Mouse (Mus musculus): ENCODE measurements at regions not wholly inside any gene's neighbourhood (a gene's known extent, or its start where the extent isn't known, plus 50 kb on each side); places are given as distances from the start of the nearest gene placed in this dataset.
"Not testable (repeated sequence)": the region's sequence is repeated elsewhere in the genome, so short reads cannot be mapped to it uniquely, and the experiment has no call there.

- peak; percentile 52 for DNase-seq
Observed at GRCm38 (mm10) chr14:86307806-86308205, 833.2 kb downstream of the Diaph3 start.

GRCm38 (mm10) chr14:86301666-86302065 lies 839.4 kb downstream of the Diaph3 start:
- no peak for DNase-seq

DNA sequence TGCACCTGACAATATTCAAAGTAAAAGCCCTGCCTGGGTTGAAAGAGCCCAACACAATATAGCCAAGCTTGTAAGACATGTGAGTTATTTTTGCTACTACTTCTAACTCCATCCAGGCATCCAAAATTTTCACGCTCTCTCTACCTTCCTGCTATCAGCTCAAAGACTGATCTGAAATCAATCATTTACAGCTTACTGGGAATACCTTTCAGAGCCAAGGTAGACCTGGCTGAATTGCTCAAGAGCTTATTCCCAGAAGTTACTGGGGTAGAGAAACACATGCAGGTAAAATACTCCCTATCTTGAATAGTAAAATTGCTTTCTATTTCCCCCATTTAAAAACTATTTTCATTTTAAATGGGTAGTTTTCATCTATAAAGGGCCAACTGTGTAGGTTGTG lies 840.2 kb downstream of the Diaph3 start:
- no peak for DNase-seq

- DNase-seq: no peak
Observed at GRCm38 (mm10) chr14:86297991-86298390, 843.0 kb downstream of the Diaph3 start.

- not testable (repeated sequence) for DNase-seq
Observed at GRCm38 (mm10) chr14:86294606-86295005, 846.4 kb downstream of the Diaph3 start.

DNA sequence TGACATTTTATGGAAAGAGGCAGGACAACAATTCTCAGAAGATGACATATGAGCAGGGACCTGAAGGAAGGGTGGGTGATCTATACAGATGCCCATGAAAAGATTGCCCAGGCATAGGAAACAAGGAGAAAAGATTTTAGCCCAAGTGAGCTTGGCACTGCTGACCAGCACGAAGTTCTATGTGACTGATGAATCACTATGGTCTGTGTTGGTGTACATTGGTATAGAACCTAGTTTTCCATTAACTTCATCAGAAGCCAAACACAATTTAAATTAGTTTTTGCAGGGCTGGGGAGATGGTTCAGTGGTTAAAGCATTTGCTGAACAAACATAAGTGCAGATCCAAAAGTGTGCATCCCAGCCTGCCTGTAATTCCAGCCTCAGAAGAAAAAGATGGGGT lies 847.2 kb downstream of the Diaph3 start:
- DNase-seq: no peak

DNA sequence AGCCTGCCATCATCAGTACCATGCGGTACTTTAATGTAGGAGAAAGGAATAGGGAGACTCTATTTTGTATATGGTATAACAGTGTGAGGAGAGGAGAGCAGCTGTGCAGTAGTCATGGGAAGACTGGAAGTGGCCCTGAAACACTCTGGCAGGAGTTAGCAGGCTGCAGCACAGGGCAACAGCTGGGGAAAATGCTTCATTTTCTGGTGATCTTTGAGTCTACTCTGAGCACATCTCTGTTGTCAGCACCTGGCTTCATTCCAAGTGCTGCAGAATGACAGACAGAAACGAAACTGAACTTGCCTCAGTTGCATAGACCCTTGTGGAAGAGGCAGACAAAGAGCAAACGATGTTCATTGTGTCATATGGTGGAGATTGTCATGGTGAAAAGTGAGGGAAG lies 847.7 kb downstream of the Diaph3 start:
- no peak for DNase-seq

- no peak for DNase-seq
Observed at GRCm38 (mm10) chr14:86290556-86290955, 850.5 kb downstream of the Diaph3 start.

DNA sequence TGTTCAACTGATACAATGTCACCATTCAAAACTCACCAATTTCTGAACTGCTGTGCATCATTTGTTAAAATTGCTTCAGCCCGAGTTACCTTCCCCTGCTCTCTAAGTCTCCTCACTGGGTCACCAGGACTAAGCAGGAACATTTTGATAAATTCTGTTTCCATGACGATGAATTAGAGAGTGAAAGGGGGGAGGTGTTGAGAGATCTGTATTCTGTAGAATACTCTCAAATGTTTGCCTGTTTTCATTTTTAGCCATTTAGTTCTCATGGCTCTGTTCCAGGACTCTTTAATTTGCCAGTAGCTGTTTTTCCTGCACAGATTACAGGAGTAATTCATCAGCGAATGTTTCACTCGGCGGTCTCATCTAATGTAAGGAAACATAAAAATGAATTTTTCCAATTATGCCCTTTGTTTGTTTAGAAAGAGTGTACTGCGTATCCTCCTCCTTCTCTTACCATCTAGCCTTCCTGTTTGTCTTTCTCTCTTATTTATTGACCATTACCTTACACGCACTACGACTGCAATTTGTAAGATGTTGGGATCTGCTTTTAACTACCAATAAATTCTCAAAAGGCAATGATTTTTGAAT lies 879.3 kb downstream of the Diaph3 start:
- no peak for DNase-seq

DNA sequence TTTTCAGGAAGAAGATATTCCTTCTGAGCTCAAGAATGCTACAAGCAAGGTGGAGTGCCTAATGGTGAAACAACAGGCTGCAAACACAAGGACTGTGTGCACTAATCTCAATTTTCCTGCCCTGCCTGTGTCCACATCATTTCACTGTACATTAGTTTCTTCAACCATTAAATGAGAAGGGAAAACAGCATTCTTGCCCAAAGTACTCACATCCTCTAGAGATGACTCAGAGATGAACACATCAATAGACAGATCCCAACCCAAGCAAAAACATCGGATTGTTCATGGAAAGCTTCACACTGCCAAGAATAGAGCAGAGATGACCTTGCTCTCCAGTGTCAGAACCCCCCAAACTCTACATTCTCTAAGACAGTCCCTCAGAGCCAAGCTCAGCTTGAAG lies 886.8 kb downstream of the Diaph3 start:
- DNase-seq: no peak

DNA sequence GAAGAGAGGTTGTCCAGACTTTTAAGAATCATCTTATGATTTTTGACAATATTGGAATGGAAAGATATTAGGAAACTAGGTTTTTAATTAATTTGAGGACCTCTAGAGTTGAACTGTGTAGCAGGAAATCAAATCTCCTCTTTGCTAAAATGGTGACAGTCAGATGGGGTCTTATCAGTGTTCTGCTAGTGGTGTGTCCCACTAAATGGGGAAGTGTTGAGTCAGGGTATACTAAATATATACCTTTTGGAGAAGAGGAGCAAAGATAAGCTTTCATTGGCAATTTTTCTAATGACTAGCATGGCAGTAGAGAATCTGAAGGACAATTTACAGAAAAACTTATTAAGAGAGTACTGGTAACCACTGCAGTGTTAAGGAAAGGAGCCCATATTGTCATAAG lies 889.4 kb downstream of the Diaph3 start:
- DNase-seq: no peak

- DNase-seq: peak; percentile 6
Observed at GRCm38 (mm10) chr14:86247686-86248085, 893.3 kb downstream of the Diaph3 start.

DNA sequence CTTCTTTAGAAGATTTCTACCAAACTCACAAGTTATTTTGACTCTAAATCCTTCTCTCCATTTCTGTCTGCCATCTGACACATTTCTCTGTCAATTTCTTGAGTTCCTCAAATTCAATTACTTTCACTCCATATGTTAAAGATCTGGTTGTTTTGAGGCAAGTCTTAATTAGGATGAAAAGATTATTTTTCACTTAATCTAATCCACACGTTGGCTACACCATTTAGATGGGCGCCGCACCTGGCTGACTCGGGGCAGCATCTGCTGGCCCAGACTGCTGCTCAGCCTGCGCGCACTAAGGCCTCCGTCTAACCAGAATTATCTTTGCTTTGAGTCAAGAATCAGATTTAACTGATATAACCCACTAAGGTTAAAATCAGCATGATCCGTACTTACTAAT lies 894.3 kb downstream of the Diaph3 start:
- DNase-seq: no peak

- no peak for DNase-seq
Observed at GRCm38 (mm10) chr14:86243662-86244061, 897.4 kb downstream of the Diaph3 start.

DNA sequence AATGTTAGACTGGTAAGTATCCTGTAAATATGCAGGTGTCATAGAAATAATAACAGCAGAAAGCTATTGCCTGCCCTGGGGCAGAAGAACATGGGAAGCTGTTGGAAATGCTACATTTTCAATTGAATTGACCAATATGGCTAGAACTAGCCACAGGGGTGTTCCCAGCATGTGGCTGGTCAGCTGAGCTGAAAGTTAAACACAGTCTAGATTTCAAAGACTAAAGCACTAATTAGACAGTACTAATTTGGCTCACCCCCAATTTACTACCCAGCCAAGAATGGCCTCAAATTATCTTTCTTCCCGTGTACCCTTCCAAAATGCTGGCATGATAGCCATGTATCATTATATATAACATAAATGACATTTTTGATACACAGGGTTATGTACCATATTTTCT lies 898.2 kb downstream of the Diaph3 start:
- no peak for DNase-seq

- DNase-seq: no peak
Observed at GRCm38 (mm10) chr14:86239090-86239489, 901.9 kb downstream of the Diaph3 start.

DNA sequence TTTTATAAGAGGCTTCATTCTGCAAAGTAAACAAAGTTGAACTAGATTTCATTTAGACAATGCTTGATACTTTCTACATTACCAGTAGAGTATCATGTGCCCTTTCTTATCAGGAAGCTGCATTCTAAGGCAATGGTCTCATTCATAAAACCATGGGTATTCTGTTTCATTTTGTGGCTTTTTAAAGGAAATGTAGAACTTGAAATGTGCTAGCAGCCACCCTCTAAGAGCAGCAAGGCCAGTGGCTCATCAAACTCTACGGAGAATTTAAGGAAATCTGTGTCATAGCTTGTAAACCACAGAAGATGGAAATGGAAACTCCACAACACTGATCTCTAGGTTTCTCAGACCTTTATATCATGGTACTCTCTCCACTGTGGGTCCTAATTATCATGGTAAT lies 907.7 kb downstream of the Diaph3 start:
- DNase-seq: no peak

GRCm38 (mm10) chr14:86230609-86231008 lies 910.4 kb downstream of the Diaph3 start:
- DNase-seq: no peak

GRCm38 (mm10) chr14:86229755-86230154 lies 911.3 kb downstream of the Diaph3 start:
- DNase-seq: no peak

GRCm38 (mm10) chr14:86215711-86216110 lies 925.3 kb downstream of the Diaph3 start:
- DNase-seq: no peak

- no peak for DNase-seq
Observed at GRCm38 (mm10) chr14:86211654-86212053, 929.4 kb downstream of the Diaph3 start.

GRCm38 (mm10) chr14:86204582-86204981 lies 936.5 kb downstream of the Diaph3 start:
- DNase-seq: no peak

- DNase-seq: no peak
Observed at GRCm38 (mm10) chr14:86197864-86198263, 943.2 kb downstream of the Diaph3 start.

DNA sequence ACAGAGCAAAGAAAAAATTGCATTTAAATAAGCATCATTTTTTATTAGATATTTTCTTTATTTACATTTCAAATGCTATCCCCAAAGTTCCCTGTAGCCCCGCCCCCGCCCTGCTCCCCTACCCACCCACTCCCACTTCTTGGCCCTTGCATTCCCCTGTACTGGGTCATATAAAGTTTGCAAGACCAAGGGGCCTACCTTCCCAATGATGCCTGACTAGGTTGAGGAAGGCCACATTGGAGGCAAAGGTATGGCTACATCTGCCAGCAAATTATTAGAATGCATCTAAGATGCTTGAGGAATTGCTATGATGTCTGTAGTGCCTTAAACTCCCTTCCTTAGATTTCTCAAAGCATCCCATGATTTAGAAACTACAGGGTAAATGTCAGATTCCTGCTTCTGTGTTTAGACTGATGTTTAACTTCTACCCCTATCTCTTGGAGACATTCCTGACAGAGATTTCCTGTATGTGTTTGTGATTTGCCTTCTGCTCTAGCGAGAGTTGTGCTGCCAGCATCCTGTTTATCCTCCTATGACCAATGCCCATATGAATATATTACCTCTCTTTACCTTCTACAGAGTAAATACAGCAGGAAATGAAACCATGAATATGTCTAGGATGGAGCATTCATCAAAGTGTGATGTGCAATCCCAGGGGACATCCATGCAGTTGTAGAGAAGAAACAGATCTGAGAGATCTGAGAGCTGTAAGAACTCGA lies 956.2 kb downstream of the Diaph3 start:
- no peak for DNase-seq

DNA sequence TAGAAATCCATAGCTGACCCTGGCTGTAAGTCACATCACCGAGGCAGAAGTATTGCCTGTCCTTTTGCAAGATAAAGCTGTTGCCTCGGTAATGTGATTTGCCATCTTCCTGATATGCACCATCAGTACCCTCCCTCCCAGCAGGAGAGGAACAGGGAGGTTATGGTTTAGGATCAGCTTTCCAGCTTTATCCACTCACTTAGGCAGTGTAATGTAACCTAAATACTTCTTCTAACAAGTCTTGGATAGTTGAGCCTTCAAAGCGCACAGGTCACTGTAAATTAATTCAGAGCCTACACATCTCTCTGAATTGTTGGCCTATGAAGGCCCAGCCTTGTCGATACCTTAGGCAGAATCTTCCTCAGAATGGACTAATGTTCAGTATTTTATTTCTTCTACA lies 962.5 kb downstream of the Diaph3 start:
- no peak for DNase-seq
